Mouse (Mus musculus): ENCODE measurements around the gene Dmrt2.

DNA sequence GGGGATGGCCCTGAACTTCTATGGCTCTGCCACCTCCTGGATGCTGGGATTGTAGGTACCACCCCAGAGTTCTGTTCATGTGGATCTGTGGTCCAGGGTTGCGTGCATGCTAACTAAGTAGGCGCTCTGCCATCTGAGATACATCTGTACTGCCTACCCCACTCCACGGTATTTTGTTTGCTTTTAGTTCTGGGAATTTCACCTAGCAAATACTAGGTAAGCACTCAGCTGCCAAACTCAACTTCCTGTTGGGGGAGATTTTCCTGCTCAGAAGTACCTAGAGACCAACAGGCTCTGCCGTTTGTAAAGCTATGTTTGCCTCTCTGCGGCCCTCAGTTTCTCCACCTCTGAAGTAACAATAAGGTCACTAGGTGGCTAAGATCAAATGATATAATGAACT lies 37.1 kb upstream of the Dmrt2 start:
- TF ChIP-seq EP300 (IDR thresholded peaks at IDR 0.05; ENCODE audit: low read depth) (no peak), CTCF (IDR thresholded peaks at IDR 0.05; ENCODE audit: low read depth) (no peak)

Measured in liver, postnatal 0 days (tissue).